Mouse (Mus musculus): ENCODE measurements at regions not wholly inside any gene's neighbourhood (a gene's known extent, or its start where the extent isn't known, plus 50 kb on each side); places are given as distances from the start of the nearest gene placed in this dataset.
A peak's percentile ranks its signal among the peaks of the same experiment; 100 is the strongest.

GRCm38 (mm10) chr7:113705929-113706328 lies 59.9 kb upstream of the Spon1 start:
- DNase-seq, result no peak

DNA sequence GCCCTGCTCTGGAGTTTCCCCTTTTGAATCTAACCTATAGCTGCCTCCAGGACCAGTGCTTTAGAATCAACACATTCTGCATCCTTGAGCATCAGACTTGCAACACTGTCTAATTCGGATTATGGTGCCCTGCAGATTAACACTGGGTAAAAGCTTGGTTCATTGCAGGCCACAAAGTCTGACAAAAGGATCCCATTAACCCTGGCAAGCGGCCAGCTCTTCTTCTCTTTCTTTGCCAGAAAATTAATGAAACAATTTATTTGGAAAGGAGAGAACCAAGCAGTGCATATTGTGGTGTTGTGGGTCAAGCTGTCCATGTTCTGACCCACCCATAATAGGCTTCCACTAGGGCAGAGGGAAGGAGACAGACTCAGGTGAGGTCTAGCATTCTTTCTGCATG lies 58.2 kb upstream of the Spon1 start:
- peak; percentile 62 to 80 for DNase-seq

GRCm38 (mm10) chr7:113710541-113711270 lies 55.1 kb upstream of the Spon1 start:
- DNase-seq, result peak; percentile 89 to 90

DNA sequence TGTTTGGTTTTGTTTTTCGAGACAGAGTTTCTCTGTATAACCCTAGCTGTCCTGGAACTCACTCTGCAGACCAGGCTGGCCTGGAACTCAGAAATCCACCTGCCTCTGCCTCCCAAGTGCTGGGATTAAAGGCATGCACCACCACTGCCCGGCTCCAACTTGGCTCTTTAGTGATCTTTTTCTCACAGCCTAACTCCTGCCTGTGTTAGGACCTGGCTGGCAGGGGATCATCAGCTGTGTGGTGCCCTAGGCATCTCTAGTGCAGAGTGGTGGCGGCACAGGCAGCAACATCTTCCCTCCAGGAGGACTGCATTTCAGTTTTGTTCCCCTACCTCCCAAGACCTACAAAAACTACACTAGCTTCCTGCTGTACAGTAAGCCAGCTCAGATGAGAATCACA lies 54.4 kb upstream of the Spon1 start:
- DNase-seq, result peak; percentile 58 to 65
